Mouse (Mus musculus): ENCODE results near the gene Ctbp1.

- TF ChIP-seq CTCF (IDR thresholded peaks at IDR 0.05; ENCODE audit: control insufficient read depth, insufficient read depth, insufficient replicate concordance, low read depth, low read length) (no peak), POLR2A (IDR thresholded peaks at IDR 0.05; ENCODE audit: control insufficient read depth, low read depth, low read length) (no peak)
Observed at GRCm38 (mm10) chr5:33312192-33312591, 37.4 kb upstream of the Ctbp1 start.
